Mouse (Mus musculus): ENCODE data around the gene Gm10160. TPM values are rescaled to one million over a fixed set of nuclear protein-coding genes. Genes with fewer than 3 reads are reported as not detected.

The Gm10160 gene
- total and polyA plus RNA-seq, 3 experiments = not detected

DNA sequence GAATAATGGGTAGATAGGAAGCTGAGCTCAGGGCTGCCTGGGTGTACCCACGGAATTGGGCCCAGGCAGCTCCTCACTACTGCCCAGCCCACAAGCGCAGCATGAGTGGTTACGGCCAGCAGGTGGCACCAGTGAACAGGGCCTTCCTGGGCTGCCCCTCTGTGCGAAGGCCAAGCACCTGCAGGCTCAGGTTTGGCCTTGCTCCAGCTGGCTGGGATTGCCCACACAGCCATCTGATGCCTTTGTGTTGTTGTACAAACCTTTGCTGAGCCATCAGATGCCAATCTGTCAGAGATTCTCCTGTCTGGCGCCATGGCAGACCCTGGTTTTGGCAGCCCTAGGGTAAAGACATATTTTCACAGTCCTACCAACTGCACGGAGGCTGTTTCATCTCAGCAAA lies 12.6 kb upstream of the Gm10160 start:
- peak; percentile 92 for TF ChIP-seq CTCF (IDR thresholded peaks at IDR 0.05)
- TF ChIP-seq EP300 (IDR thresholded peaks at IDR 0.05; ENCODE audit: insufficient read depth, low read depth, low read length) = 0 out of 2 replicates have a peak, but pooled peaks have one; percentile 10
- TF ChIP-seq POLR2A (IDR thresholded peaks at IDR 0.05; ENCODE audit: insufficient read depth, low read depth, low read length) = no peak
- no peaks in the 10 kb centered on the region for H3K27me3 ChIP-seq (ENCODE audit: control insufficient read depth, insufficient read depth, low read length)
- H3K79me2 ChIP-seq (replicated peaks; ENCODE audit: control insufficient read depth, insufficient read depth, low read length) = no peaks in the 10 kb centered on the region
- peaks cover 7% of the 10 kb centered on the region for H3K4me1 ChIP-seq (ENCODE audit: control insufficient read depth, insufficient read depth, low read length)
- no peaks in the 10 kb centered on the region for H3K36me3 ChIP-seq (ENCODE audit: control insufficient read depth, insufficient read depth, low read length)
- H3K9ac ChIP-seq (ENCODE audit: low read depth, low read length) = no peak overlapping the region
- no peak overlapping the region for H3K4me3 ChIP-seq
- intact Hi-C loops (cut with DNase I) = loop anchor here (1.0 to 5.0 kb wide), 3 partner anchors 64 to 254 kb away; partner anchors contain the start of gene Hdgfl3
- DNase-seq = peak; percentile 72 to 76
- WGBS = 36% methylated on average over 6 of the region's 6 CpGs
- no peak overlapping the region for H3K27ac ChIP-seq

DNA sequence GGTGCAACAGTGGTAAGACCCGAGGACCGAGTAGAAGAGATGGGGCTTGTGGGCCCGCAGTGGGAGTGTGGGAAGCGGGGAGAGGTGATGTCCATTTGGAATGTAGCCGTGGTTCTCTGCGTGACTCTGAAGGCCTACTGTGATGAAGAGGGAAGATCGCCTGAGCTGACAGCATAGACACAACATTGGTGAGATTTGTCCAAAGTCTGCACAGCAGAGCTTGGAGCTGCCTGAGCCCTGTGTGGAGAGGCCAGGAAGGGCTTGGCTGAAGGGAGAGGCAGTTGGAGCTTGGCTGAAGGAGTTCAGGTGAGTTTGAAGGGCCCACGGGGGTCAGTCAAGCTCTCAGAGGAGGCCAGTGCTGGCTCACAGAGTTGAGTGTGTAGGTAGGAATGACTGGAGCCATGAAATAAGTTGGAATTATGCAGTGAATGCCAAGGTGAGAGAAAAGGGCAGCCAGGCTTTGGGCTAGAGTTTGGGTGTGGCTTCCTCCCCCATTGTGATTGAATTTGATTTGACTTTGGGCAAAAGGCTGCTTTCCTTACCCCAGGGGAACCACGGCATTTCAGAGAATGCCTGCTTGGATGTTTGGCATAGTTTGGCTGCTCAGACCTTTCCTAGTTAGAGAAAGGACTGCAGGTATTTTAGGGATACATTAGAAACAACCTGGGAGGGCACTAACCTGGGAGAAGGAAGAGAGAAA lies 11.8 kb upstream of the Gm10160 start:
- intact Hi-C loops (cut with DNase I) = loop anchor here (5.0 kb wide), 2 partner anchors 65 to 255 kb away; partner anchors contain the start of gene Hdgfl3
- no peaks in the 10 kb centered on the region for H3K27me3 ChIP-seq (ENCODE audit: control insufficient read depth, insufficient read depth, low read length)
- TF ChIP-seq CTCF (IDR thresholded peaks at IDR 0.05) = no peak
- no peak for TF ChIP-seq EP300 (IDR thresholded peaks at IDR 0.05; ENCODE audit: insufficient read depth, low read depth, low read length)
- TF ChIP-seq POLR2A (IDR thresholded peaks at IDR 0.05; ENCODE audit: insufficient read depth, low read depth, low read length) = no peak
- no peaks in the 10 kb centered on the region for H3K36me3 ChIP-seq (ENCODE audit: control insufficient read depth, insufficient read depth, low read length)
- H3K9ac ChIP-seq (ENCODE audit: low read depth, low read length) = no peak overlapping the region
- 84% methylated on average over 9 of the region's 9 CpGs for WGBS
- H3K4me3 ChIP-seq = no peak overlapping the region
- DNase-seq = peak in 1 of 2 experiments; percentile 20
- peaks cover 7% of the 10 kb centered on the region for H3K4me1 ChIP-seq (ENCODE audit: control insufficient read depth, insufficient read depth, low read length)
- H3K27ac ChIP-seq = no peak overlapping the region; the same call in 1 of the 2 replicates
- no peaks in the 10 kb centered on the region for H3K79me2 ChIP-seq (replicated peaks; ENCODE audit: control insufficient read depth, insufficient read depth, low read length)

DNA sequence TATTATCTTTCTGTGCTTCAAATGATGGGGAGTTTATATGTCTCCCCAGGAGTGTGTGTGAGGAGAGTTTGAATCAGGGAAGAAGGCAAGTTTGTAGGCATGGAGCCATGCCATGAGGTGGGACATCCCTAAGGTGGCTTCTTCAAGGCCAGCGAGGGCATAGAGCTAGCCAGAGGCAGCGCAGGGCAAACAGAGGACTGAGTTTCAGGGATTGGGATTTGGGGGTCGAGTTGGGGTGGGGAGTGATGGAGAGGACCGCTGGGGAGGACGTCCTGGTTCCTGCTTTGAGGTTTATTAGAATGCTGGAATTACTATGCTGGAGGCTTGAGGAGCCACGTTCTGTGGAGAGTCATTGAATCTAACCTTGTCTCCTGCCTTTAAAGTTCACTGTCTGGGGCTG lies 10.3 kb upstream of the Gm10160 start:
- 95% methylated on average over 6 of the region's 6 CpGs for WGBS
- Histone ChIP-seq H3K36me3 (ENCODE audit: control insufficient read depth, insufficient read depth, low read length) (no peaks in the 10 kb centered on the region), H3K9ac (ENCODE audit: low read depth, low read length) (no peak overlapping the region), H3K79me2 (replicated peaks; ENCODE audit: control insufficient read depth, insufficient read depth, low read length) (no peaks in the 10 kb centered on the region), H3K27me3 (ENCODE audit: control insufficient read depth, insufficient read depth, low read length) (no peaks in the 10 kb centered on the region), H3K27ac (no peak overlapping the region), H3K4me3 (no peak overlapping the region), H3K4me1 (ENCODE audit: control insufficient read depth, insufficient read depth, low read length) (peaks cover 8% of the 10 kb centered on the region)
- TF ChIP-seq EP300 (IDR thresholded peaks at IDR 0.05; ENCODE audit: insufficient read depth, low read depth, low read length) (no peak), POLR2A (IDR thresholded peaks at IDR 0.05; ENCODE audit: insufficient read depth, low read depth, low read length) (no peak), CTCF (IDR thresholded peaks at IDR 0.05) (no peak)
- no peak for DNase-seq
- intact Hi-C loops (cut with DNase I) = loop anchor here (5.0 kb wide), 2 partner anchors 66 to 256 kb away; partner anchors contain the start of gene Hdgfl3

DNA sequence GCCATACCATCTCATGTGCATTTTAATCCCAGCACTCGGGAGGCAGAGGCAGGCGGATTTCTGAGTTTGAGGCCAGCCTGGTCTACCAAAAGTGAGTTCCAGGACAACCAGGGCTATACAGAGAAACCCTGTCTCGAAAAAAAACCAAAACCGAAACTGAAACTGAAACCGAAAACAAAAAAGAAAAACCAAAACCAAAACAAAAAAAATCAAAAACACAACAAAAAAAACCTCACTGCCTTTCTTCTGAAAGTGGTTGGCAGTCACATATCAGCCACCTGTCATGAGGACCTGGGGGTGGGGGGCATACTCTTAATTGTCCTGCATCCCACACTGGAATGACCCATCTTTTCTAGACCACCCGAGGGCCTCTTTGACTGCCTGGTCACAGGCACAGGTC lies 9.0 kb upstream of the Gm10160 start:
- no peak for DNase-seq
- intact Hi-C loops (cut with DNase I) = no loop called here

DNA sequence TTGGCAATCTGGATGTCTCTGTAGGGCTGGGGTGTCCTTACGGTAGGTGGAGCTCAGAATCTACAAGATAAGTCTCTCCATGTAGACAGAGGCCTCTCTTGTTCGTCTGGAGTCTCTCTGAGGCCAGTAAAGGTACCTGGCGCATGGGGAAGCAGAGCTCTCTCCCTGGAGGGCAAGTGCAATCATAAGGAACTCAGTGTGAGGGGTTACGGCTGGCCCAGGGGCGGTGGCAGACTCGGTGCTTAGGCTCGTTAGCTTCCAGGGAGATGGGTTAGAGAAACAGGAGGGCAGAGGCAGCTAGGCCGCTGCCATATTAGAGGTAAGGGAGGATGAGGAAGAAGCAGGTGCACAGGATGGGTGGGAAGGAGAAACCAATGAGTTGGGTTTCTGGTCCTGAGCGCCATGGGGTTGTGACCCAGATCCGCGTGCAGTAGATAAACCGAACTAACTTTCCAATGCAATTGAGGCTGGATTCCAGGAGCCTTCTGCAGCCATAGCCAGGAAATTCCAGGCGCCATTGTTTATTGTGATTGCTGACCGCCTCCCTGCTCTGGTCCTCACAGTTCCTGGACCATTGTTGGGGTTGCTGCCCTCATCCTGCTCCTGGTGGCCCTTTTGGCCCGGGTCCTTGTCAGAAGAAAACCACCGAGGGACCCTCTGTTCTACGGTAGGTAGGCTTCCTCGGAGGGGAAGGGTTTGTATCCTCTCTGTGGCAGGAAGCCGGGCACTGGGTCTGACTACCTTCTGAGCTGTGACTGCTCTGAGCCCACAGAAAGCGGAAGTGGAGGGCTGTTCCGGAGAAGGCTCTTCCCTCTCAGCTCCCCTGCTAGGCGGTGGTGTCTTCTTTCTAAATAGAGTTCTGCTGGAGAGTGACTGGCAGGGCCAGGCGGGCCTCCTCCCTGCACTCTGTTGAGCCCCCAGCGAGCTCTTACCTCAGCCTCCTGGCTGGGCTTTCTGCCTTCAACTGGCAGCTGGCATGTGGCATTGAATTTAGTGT lies 7.3 kb upstream of the Gm10160 start:
- H3K79me2 ChIP-seq (replicated peaks; ENCODE audit: control insufficient read depth, insufficient read depth, low read length) = no peaks in the 10 kb centered on the region
- peak; percentile 62 to 75 for DNase-seq
- TF ChIP-seq EP300 (IDR thresholded peaks at IDR 0.05; ENCODE audit: insufficient read depth, low read depth, low read length) (no peak), CTCF (IDR thresholded peaks at IDR 0.05) (no peak), POLR2A (IDR thresholded peaks at IDR 0.05; ENCODE audit: insufficient read depth, low read depth, low read length) (peak; percentile 48)
- no peaks in the 10 kb centered on the region for H3K36me3 ChIP-seq (ENCODE audit: control insufficient read depth, insufficient read depth, low read length)
- peak overlapping the region; percentile 80 for H3K27ac ChIP-seq
- H3K27me3 ChIP-seq (ENCODE audit: control insufficient read depth, insufficient read depth, low read length) = no peaks in the 10 kb centered on the region
- H3K4me3 ChIP-seq = peak overlapping the region; percentile 24
- peaks cover 12% of the 10 kb centered on the region for H3K4me1 ChIP-seq (ENCODE audit: control insufficient read depth, insufficient read depth, low read length)
- no peak overlapping the region for H3K9ac ChIP-seq (ENCODE audit: low read depth, low read length)
- WGBS = 51% methylated on average over 24 of the region's 24 CpGs
- intact Hi-C loops (cut with DNase I) = loop anchor here (2.0 kb wide), 2 partner anchors 34 to 74 kb away; partner anchors contain the start of genes 3110040N11Rik and Btbd1

More for the DNA sequence above, 9.0 kb upstream of the Gm10160 start:
- Histone ChIP-seq H3K27ac (no peak overlapping the region; the same call in 1 of the 2 replicates), H3K9ac (ENCODE audit: low read depth, low read length) (no peak overlapping the region), H3K36me3 (ENCODE audit: control insufficient read depth, insufficient read depth, low read length) (no peaks in the 10 kb centered on the region), H3K4me1 (ENCODE audit: control insufficient read depth, insufficient read depth, low read length) (peaks cover 12% of the 10 kb centered on the region), H3K27me3 (ENCODE audit: control insufficient read depth, insufficient read depth, low read length) (no peaks in the 10 kb centered on the region), H3K4me3 (no peak overlapping the region), H3K79me2 (replicated peaks; ENCODE audit: control insufficient read depth, insufficient read depth, low read length) (no peaks in the 10 kb centered on the region)
- WGBS = 84% methylated on average over 6 of the region's 6 CpGs
- TF ChIP-seq POLR2A (IDR thresholded peaks at IDR 0.05; ENCODE audit: insufficient read depth, low read depth, low read length) = no peak
- no peak for TF ChIP-seq EP300 (IDR thresholded peaks at IDR 0.05; ENCODE audit: insufficient read depth, low read depth, low read length)
- TF ChIP-seq CTCF (IDR thresholded peaks at IDR 0.05) = no peak
